ENCODE assay signal across 13 mouse cellular contexts in genomic region chr5:20303056-20303965, GRCm38 (mm10).
DNase-seq lines count a peak whose midpoint lies in the region.
"Had no signal": no experiment of that assay in that cellular context is flagged by ENCODE, and none has a peak within 500 bp of the region (broad histone marks: within the 10 kb centered on the region; RNA-seq: fewer than 3 reads in every experiment).

No protein-coding gene starts in this region.

- intact Hi-C loops in heart, postnatal 36 days (cut with DNase I) = no loop called here

- peak; percentile 45 for DNase-seq in cerebellum, adult 9-10 months
- DNase-seq in cerebellum, adult 18-20 months = no peak
- DNase-seq in layer of hippocampus, adult 11-12 months (ENCODE audit: low spot score) = peak; percentile 43
- no peak for DNase-seq in layer of hippocampus, postnatal 25 days (ENCODE audit: extremely low spot score in 1 of 2, low spot score in 1 of 2)
- peak; percentile 70 for DNase-seq in right cerebral cortex, adult 18-20 months
- no peak for DNase-seq in right cerebral cortex, postnatal 10 days (ENCODE audit: low spot score in 2 of 2)
- DNase-seq in heart, postnatal 36 days = no peak
- no peak for DNase-seq in kidney, postnatal 36 days
- DNase-seq: adrenal gland, postnatal 10 days; B cell, adult 2 months; heart, postnatal 14 days; kidney, adult 18-20 months; kidney, postnatal 14 days had no signal

Comparison
In these comparisons a context has a peak if more than half of its experiments do, and no peak if none do; other contexts are left out.
1. DNase-seq: peak in cerebellum, adult 9-10 months (single experiment), layer of hippocampus, adult 11-12 months (single experiment) and right cerebral cortex, adult 18-20 months (single experiment); none in cerebellum, adult 18-20 months (0 of 2), layer of hippocampus, postnatal 25 days (0 of 2), right cerebral cortex, postnatal 10 days (0 of 2), heart, postnatal 36 days (0 of 2) and kidney, postnatal 36 days (0 of 2).